Mouse (Mus musculus) heart, embryonic 12.5 days (tissue): Measurements from ENCODE around the gene Ndufa7. TPM values are rescaled to one million over a fixed set of nuclear protein-coding genes. Genes with fewer than 3 reads are reported as not detected.
"Not testable (repeated sequence)": the region's sequence is repeated elsewhere in the genome, so short reads cannot be mapped to it uniquely, and the experiment has no call there.

Experiments used
- ATAC-seq: fragments of 200-750 bp; cut with Nextera tagmentation; 2 replicates; pipeline ENCODE4 v1.8.0; 2017; ENCODE audit warnings: moderate TSS enrichment, moderate library complexity; ENCODE audit not compliant: insufficient number of reproducible peaks, low FRiP score
- H3K27ac ChIP-seq: fragments of 300-500 bp; sonication (generic); 2 replicates; pipeline ENCODE4 v1.5.1; 2016; ENCODE audit warnings: mild to moderate bottlenecking, moderate library complexity; ENCODE audit not compliant: poor library complexity, severe bottlenecking
- H3K27me3 ChIP-seq: fragments of 300-500 bp; sonication (generic); replicated peaks from 2 replicates; pipeline ENCODE4 v1.6.1; 2016; ENCODE audit warnings: mild to moderate bottlenecking, moderate library complexity
- H3K36me3 ChIP-seq: fragments of 300-500 bp; sonication (generic); 2 replicates; pipeline ENCODE4 v1.6.1; 2016; ENCODE audit warnings: mild to moderate bottlenecking, moderate library complexity
- H3K4me1 ChIP-seq: fragments of 300-500 bp; sonication (generic); replicated peaks from 2 replicates; pipeline ENCODE4 v1.6.1; 2016; ENCODE audit warnings: mild to moderate bottlenecking
- H3K4me2 ChIP-seq: fragments of 300-500 bp; sonication (generic); 2 replicates; pipeline ENCODE4 v1.6.1; 2016; ENCODE audit warnings: mild to moderate bottlenecking, moderate library complexity
- H3K4me3 ChIP-seq: fragments of 300-500 bp; sonication (generic); 2 replicates; pipeline ENCODE4 v1.5.1; 2016; ENCODE audit warnings: mild to moderate bottlenecking
- H3K9ac ChIP-seq: fragments of 300-500 bp; sonication (generic); 2 replicates; pipeline ENCODE4 v1.6.1; 2016; ENCODE audit warnings: mild to moderate bottlenecking, moderate library complexity
- H3K9me3 ChIP-seq: fragments of 300-500 bp; sonication (generic); replicated peaks from 2 replicates; pipeline ENCODE4 v1.6.1; 2016; ENCODE audit warnings: mild to moderate bottlenecking, moderate library complexity
- WGBS: fragments of 180-500 bp; shearing (Covaris S2); methylation state at CpG from one replicate; pipeline ENCODE4 v1.1.7; 2016; 5-methylcytosine and 5-hydroxymethylcytosine counted together
- microRNA-seq: library from miRNA; unstranded; fragments of <30 nt; microRNA quantifications from one replicate; pipeline ENCODE4, GENCODE M21; 2017
- polyA plus RNA-seq: library from polyadenylated mRNA; unstranded; fragments of >200 nt; fragmentation: Nextera tagmentation; extraction: Ambion mirVana; gene quantifications from 2 replicates; pipeline ENCODE4 v1.2.1, GENCODE M21; 2016

Ndufa7 gene
- polyA plus RNA-seq, 1 experiment from 2014 or later: 466 TPM

GRCm38 (mm10) chr17:33884320-33884719 is 59.9 kb downstream of the Ndufa7 start:
- not testable (repeated sequence) for ATAC-seq, H3K4me2 ChIP-seq, H3K27me3 ChIP-seq, H3K4me3 ChIP-seq, H3K27ac ChIP-seq, H3K9ac ChIP-seq, H3K9me3 ChIP-seq
- Histone ChIP-seq H3K36me3 (peaks cover 62% of the 10 kb centered on the region), H3K4me1 (peaks cover 19% of the 10 kb centered on the region)
- WGBS: 89% methylated on average over 11 of the region's 11 CpGs

GRCm38 (mm10) chr17:33887802-33888201 is 63.4 kb downstream of the Ndufa7 start:
- Histone ChIP-seq H3K4me2 (peak overlapping the region; percentile 75), H3K36me3 (peaks cover 34% of the 10 kb centered on the region), H3K4me1 (peaks cover 20% of the 10 kb centered on the region)
- 27% methylated on average over 2 of the region's 2 CpGs for WGBS
- H3K27me3 ChIP-seq, H3K4me3 ChIP-seq, H3K27ac ChIP-seq, ATAC-seq, H3K9ac ChIP-seq, H3K9me3 ChIP-seq: not testable (repeated sequence)

Small RNA genes within 50 kb of the gene (microRNA-seq; reads per million reads assigned to microRNA genes)
- not detected for gene Gm27740

Other genes starting within 250 kb of the Ndufa7 start
- 31.6 and 32.4 TPM in 2 replicates for gene Zfp414, start 195.5 kb upstream of the Ndufa7 start, polyA plus RNA-seq
- 0.14 and 0.67 TPM in 2 replicates for gene Pram1, start 186.5 kb upstream of the Ndufa7 start, polyA plus RNA-seq
- 257 and 259 TPM in 2 replicates for gene Hnrnpm, start 137.7 kb upstream of the Ndufa7 start, polyA plus RNA-seq
- 76.5 and 79.5 TPM in 2 replicates for gene March2, start 105.9 kb upstream of the Ndufa7 start, polyA plus RNA-seq
- gene Rab11b, start 64.0 kb upstream of the Ndufa7 start, polyA plus RNA-seq: 285 and 287 TPM in 2 replicates
- gene Angptl4, start 42.7 kb upstream of the Ndufa7 start, polyA plus RNA-seq: 6.9 and 7.5 TPM in 2 replicates
- gene Kank3, start 14.1 kb upstream of the Ndufa7 start, polyA plus RNA-seq: 39.0 and 43.9 TPM in 2 replicates
- gene Rps28, start within 50 bp of the Ndufa7 start, polyA plus RNA-seq: 570 and 574 TPM in 2 replicates
- 41.5 and 43.8 TPM in 2 replicates for gene Cd320, start 18.5 kb downstream of the Ndufa7 start, polyA plus RNA-seq
- gene Gm7029, start 49.3 kb downstream of the Ndufa7 start, polyA plus RNA-seq: not detected in 2 replicates
- 3.5 and 5.5 TPM in 2 replicates for gene Kifc1, start 66.1 kb downstream of the Ndufa7 start, polyA plus RNA-seq
- gene Platr17, start 80.6 kb downstream of the Ndufa7 start, polyA plus RNA-seq: 0.24 and 0.29 TPM in 2 replicates
- 36.8 and 39.0 TPM in 2 replicates for gene Daxx, start 84.8 kb downstream of the Ndufa7 start, polyA plus RNA-seq
- gene Tapbp, start 91.3 kb downstream of the Ndufa7 start, polyA plus RNA-seq: 29.4 and 32.5 TPM in 2 replicates
- gene Zbtb22, start 91.3 kb downstream of the Ndufa7 start, polyA plus RNA-seq: 17.0 and 17.7 TPM in 2 replicates
- 46.3 and 48.4 TPM in 2 replicates for gene Rgl2, start 105.0 kb downstream of the Ndufa7 start, polyA plus RNA-seq
- gene Pfdn6, start 115.8 kb downstream of the Ndufa7 start, polyA plus RNA-seq: 127 and 129 TPM in 2 replicates
- 25.3 and 26.5 TPM in 2 replicates for gene Wdr46, start 116.1 kb downstream of the Ndufa7 start, polyA plus RNA-seq
- gene B3galt4, start 126.9 kb downstream of the Ndufa7 start, polyA plus RNA-seq: 7.2 and 7.4 TPM in 2 replicates
- gene Vps52, start 131.2 kb downstream of the Ndufa7 start, polyA plus RNA-seq: 43.0 and 43.9 TPM in 2 replicates
- 850 and 856 TPM in 2 replicates for gene Rps18, start 131.4 kb downstream of the Ndufa7 start, polyA plus RNA-seq
- 16.1 and 18.3 TPM in 2 replicates for gene H2-K1, start 175.8 kb downstream of the Ndufa7 start, polyA plus RNA-seq
- 14.9 and 16.5 TPM in 2 replicates for gene Ring1, start 200.1 kb downstream of the Ndufa7 start, polyA plus RNA-seq
- 46.7 and 48.0 TPM in 2 replicates for gene H2-Ke6, start 203.5 kb downstream of the Ndufa7 start, polyA plus RNA-seq
- gene Slc39a7, start 207.1 kb downstream of the Ndufa7 start, polyA plus RNA-seq: 128 and 130 TPM in 2 replicates
- gene Rxrb, start 207.2 kb downstream of the Ndufa7 start, polyA plus RNA-seq: 34.7 and 36.9 TPM in 2 replicates
- 0.48 and 0.83 TPM in 2 replicates for gene Col11a2, start 214.9 kb downstream of the Ndufa7 start, polyA plus RNA-seq